Mouse (Mus musculus) hindbrain, embryonic 12.5 days (tissue): Measurements from ENCODE around the gene Cdh24. TPM values are rescaled to one million over a fixed set of nuclear protein-coding genes. Genes with fewer than 3 reads are reported as not detected.

ENCODE experiments used
- ATAC-seq: fragments of 200-750 bp; cut with Nextera tagmentation; 2 replicates; pipeline ENCODE4 v1.8.0; 2017; ENCODE audit warnings: moderate TSS enrichment; ENCODE audit not compliant: low FRiP score
- H3K27ac ChIP-seq: fragments of 300-500 bp; sonication (generic); 2 replicates; pipeline ENCODE4 v1.5.1; 2016; ENCODE audit warnings: mild to moderate bottlenecking
- H3K27me3 ChIP-seq: fragments of 300-500 bp; sonication (generic); 2 replicates; pipeline ENCODE4 v1.6.1; 2016; ENCODE audit warnings: mild to moderate bottlenecking
- H3K36me3 ChIP-seq: fragments of 300-500 bp; sonication (generic); 2 replicates; pipeline ENCODE4 v1.6.1; 2016; ENCODE audit warnings: mild to moderate bottlenecking
- H3K4me1 ChIP-seq: fragments of 300-500 bp; sonication (generic); 2 replicates; pipeline ENCODE4 v1.6.1; 2016
- H3K4me2 ChIP-seq: fragments of 300-500 bp; sonication (generic); replicated peaks from 2 replicates; pipeline ENCODE4 v1.6.1; 2016; ENCODE audit warnings: mild to moderate bottlenecking
- H3K4me3 ChIP-seq: fragments of 300-500 bp; sonication (generic); 2 replicates; pipeline ENCODE4 v1.5.1; 2016; ENCODE audit warnings: mild to moderate bottlenecking
- H3K9ac ChIP-seq: fragments of 300-500 bp; sonication (generic); 2 replicates; pipeline ENCODE4 v1.6.1; 2016; ENCODE audit warnings: mild to moderate bottlenecking, moderate library complexity
- H3K9me3 ChIP-seq: fragments of 300-500 bp; sonication (generic); replicated peaks from 2 replicates; pipeline ENCODE4 v1.6.1; 2016; ENCODE audit warnings: mild to moderate bottlenecking
- WGBS: fragments of 180-500 bp; shearing (Covaris S2); methylation state at CpG from one replicate; pipeline ENCODE4 v1.1.7; 2016; 5-methylcytosine and 5-hydroxymethylcytosine counted together
- polyA plus RNA-seq: library from polyadenylated mRNA; unstranded; fragments of >200 nt; fragmentation: Nextera tagmentation; extraction: Ambion mirVana; gene quantifications from 2 replicates; pipeline ENCODE4 v1.2.1, GENCODE M21; 2016

The Cdh24 gene
- polyA plus RNA-seq, 1 experiment from 2014 or later = 10.3 TPM

DNA sequence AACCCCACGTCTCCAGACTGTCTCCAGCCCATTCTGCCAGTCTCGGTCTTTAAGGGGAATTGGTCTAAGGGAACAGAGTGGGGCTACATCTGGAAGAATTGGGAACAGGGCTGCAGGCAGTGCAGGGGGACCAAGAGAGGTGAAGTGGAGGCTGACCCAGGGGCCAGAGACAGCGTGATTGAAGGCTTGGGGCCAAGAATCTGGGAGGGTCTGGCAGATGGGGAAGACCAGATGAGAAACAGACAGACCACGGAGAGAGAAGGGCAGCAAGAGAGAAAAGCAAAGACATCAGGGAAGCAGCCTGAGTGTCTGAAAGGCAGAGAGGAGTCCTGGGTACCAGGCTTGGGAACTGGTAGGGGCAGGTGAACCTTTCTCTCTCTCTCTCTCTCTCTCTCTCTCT lies 1.0 kb downstream of the Cdh24 start:
- H3K4me1 ChIP-seq = peaks cover 18% of the 10 kb centered on the region
- no peak for ATAC-seq
- H3K4me2 ChIP-seq = peak overlapping the region; percentile 87
- 10% methylated on average over 4 of the region's 4 CpGs for WGBS
- no peaks in the 10 kb centered on the region for H3K27me3 ChIP-seq
- H3K36me3 ChIP-seq = peaks cover 62% of the 10 kb centered on the region
- peak overlapping the region; percentile 91 for H3K9ac ChIP-seq
- H3K4me3 ChIP-seq = peak overlapping the region; percentile 70
- no peaks in the 10 kb centered on the region for H3K9me3 ChIP-seq
- peak overlapping the region; percentile 26; the same call in 1 of the 2 replicates for H3K27ac ChIP-seq

DNA sequence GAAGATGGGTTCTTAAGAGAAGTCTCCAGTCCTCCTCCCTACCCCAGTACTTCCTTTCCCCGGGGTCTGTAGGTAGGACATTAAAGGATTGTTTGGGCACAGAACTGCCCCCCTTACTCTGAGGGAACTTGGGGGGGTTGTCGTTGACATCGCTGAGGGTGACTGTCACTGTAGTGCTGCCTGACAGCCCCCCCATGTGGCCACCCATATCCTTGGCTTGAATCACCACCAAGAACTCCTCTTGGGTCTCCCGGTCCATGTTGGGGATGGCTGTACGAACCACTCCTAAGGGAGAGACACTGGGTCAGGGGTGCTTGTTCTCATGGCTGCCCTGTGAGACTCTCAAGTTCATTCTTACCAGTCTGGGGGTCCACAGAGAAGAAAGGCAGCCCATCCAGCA lies 3.0 kb downstream of the Cdh24 start:
- no peak for ATAC-seq
- H3K36me3 ChIP-seq = peaks cover 48% of the 10 kb centered on the region
- H3K4me3 ChIP-seq = no peak overlapping the region
- peaks cover 18% of the 10 kb centered on the region for H3K4me1 ChIP-seq
- H3K9me3 ChIP-seq = no peaks in the 10 kb centered on the region
- WGBS = 83% methylated on average over 5 of the region's 5 CpGs
- no peaks in the 10 kb centered on the region for H3K27me3 ChIP-seq
- H3K9ac ChIP-seq = no peak overlapping the region; the same call in 1 of the 2 replicates
- no peak overlapping the region for H3K27ac ChIP-seq
- no peak overlapping the region for H3K4me2 ChIP-seq

DNA sequence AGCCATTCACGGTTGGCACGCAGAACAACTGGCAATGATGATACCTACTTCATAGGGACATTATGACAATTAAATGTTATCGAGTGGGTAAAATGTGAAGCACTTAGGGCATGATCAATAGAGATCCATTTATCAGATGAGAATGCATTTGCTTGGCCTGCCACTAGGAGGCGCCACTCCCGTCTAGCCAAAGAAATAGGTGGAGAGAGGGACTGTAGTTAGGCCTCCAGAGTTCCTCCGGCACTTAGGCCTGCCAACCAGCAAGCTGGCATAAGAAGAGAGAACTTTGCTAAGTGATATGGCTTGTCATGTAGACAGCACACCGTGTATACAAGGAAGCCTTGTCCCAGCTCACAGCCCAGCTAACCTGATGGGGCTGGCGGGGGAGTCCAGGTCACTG lies 4.2 kb downstream of the Cdh24 start:
- WGBS = 48% methylated on average over 8 of the region's 8 CpGs
- peaks cover 18% of the 10 kb centered on the region for H3K4me1 ChIP-seq

DNA sequence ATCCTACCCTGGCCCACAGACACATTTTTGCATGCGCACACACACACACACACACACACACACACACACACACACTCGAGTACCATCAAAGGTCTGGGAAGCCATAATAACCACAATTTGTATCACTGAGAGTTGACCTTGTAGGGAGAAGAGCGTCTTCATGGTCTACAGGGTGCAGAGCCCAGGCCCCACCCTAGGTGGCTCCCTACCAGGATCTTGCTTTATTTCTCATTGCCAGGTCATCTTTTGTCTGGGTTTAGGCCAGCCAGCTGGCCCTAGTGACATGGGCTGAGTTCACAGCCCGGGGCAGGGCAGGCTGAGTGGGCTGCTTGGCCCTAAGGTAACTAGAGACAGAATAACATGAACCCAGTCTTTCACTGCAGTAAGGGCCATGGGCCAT lies 7.0 kb downstream of the Cdh24 start:
- 73% methylated on average over 4 of the region's 4 CpGs for whole genome bisulfite sequencing
- Histone ChIP-seq H3K27me3 (no peaks in the 10 kb centered on the region), H3K9ac (no peak overlapping the region), H3K36me3 (peaks cover 63% of the 10 kb centered on the region), H3K4me3 (no peak overlapping the region), H3K9me3 (no peaks in the 10 kb centered on the region), H3K27ac (no peak overlapping the region), H3K4me2 (no peak overlapping the region), H3K4me1 (peaks cover 11% of the 10 kb centered on the region)
- no peak for ATAC-seq

More for the DNA sequence above, 4.2 kb downstream of the Cdh24 start:
- H3K9ac ChIP-seq = no peak overlapping the region
- peaks cover 49% of the 10 kb centered on the region for H3K36me3 ChIP-seq
- no peak overlapping the region for H3K27ac ChIP-seq
- no peaks in the 10 kb centered on the region for H3K27me3 ChIP-seq
- no peak overlapping the region for H3K4me2 ChIP-seq
- no peak overlapping the region for H3K4me3 ChIP-seq
- ATAC-seq = no peak
- no peaks in the 10 kb centered on the region for H3K9me3 ChIP-seq

DNA sequence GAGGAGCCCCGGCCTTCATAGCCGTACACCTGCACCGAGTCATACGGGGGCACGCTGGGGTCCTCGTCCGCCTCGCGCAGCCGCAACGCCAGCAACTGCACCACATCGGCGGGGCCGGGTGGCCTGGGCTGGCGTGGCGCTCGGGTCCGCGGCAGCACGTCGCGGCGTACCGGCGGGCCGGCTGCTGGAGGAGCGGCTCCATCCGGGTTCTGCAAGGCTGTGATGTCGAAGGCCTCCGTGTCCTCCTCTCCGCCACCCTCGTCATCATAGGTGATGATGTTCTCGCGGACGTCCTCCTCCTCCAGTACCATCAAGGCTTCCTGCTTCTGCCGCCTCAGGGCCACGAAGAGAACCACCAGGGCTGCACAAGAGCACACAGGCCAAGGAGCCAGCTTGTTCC lies 8.9 kb downstream of the Cdh24 start:
- no peak overlapping the region for H3K9ac ChIP-seq
- no peak overlapping the region for H3K27ac ChIP-seq

DNA sequence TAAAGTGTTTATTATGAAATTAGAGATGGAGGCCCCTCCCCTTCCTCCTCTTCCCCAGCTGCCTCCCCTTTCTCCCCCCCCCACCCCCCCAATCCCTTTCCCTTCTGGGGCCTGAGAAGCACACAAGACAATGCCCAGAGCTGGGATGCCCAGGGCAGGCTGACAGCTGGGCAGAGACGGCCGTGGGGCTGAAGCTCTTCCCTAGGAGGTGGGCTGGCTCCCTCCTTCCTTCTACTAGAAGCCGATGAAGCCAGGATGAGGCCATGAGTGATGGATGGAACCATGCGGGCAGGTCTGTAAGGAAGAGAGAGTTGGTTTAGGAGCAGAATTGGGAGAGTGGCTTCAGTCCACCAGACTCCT lies 9.9 kb downstream of the Cdh24 start:
- Histone ChIP-seq H3K9me3 (no peaks in the 10 kb centered on the region), H3K4me1 (peaks cover 7% of the 10 kb centered on the region), H3K36me3 (peaks cover 41% of the 10 kb centered on the region), H3K4me2 (no peak overlapping the region), H3K4me3 (no peak overlapping the region), H3K27me3 (no peaks in the 10 kb centered on the region), H3K27ac (peak overlapping the region; percentile 71), H3K9ac (0 out of 2 replicates have a peak overlapping the region, but pooled peaks have one; percentile 2)
- WGBS = 46% methylated on average over 4 of the region's 4 CpGs
- peak; percentile 53; the same call in 1 of the 2 replicates for ATAC-seq

More for the DNA sequence above, 8.9 kb downstream of the Cdh24 start:
- ATAC-seq = no peak
- Histone ChIP-seq H3K4me1 (peaks cover 7% of the 10 kb centered on the region), H3K36me3 (peaks cover 52% of the 10 kb centered on the region), H3K27me3 (no peaks in the 10 kb centered on the region), H3K4me2 (no peak overlapping the region), H3K9me3 (no peaks in the 10 kb centered on the region), H3K4me3 (no peak overlapping the region)
- 93% methylated on average over 37 of the region's 37 CpGs for WGBS

DNA sequence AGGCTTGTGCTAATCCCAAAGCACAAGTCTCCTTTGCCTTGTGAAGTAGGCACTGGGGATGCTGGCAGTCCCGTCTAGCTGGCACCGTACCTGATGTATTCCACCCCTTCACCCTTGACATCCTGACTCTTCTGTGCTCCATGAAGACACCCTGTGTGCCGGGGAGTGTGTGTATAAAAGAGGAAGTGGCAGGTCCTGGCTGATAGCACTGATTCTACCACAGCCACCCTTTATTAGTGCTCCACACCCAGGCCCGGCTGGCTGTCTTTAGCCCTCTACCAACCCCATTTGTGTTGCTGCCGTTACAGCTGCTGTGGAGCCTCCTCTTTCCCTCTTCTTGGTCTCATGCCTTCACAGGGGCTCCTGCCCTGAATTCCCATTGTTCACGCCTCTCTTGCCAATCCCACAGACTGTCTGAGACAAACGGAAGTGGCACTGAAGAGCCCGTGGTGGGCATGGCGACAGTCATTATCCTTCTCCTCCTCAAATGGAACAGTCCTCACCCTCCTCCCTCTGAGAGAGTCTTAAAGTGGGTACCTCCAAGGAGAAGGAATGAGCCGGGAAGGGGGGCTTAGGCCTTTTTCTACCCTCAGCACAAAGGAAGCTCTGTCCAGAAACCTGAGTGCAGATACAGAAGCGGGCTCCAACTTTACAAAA lies 10.5 kb downstream of the Cdh24 start:
- peaks cover 7% of the 10 kb centered on the region for H3K4me1 ChIP-seq
- H3K36me3 ChIP-seq = peaks cover 36% of the 10 kb centered on the region
- H3K9me3 ChIP-seq = no peaks in the 10 kb centered on the region
- peak; percentile 36; the same call in 1 of the 2 replicates for ATAC-seq
- no peak overlapping the region for H3K4me2 ChIP-seq
- peak overlapping the region; percentile 71 for H3K27ac ChIP-seq
- H3K27me3 ChIP-seq = no peaks in the 10 kb centered on the region
- H3K4me3 ChIP-seq = no peak overlapping the region
- 86% methylated on average over 11 of the region's 11 CpGs for WGBS
- H3K9ac ChIP-seq = 0 out of 2 replicates have a peak overlapping the region, but pooled peaks have one; percentile 3

DNA sequence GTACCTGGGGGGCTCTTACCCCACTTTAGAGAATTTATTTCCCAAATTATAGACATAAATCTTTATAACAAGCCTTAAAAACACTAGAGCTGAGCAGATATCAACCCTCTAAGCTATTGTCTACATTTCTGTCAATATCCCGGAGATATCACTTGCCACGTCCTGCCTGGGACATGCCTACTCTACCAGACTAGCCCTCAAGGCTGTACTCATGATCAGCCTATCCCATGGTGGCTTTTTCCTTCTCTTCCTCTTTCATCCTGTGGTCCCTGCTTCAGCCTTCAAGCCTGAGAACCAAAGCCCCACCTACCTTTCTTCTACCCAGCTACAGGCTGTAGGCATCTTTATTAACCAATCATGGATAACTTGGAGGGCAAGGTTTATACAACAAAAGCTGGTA lies 11.4 kb downstream of the Cdh24 start:
- Histone ChIP-seq H3K36me3 (peaks cover 34% of the 10 kb centered on the region), H3K9ac (no peak overlapping the region), H3K4me3 (no peak overlapping the region), H3K9me3 (no peaks in the 10 kb centered on the region), H3K27ac (no peak overlapping the region), H3K27me3 (no peaks in the 10 kb centered on the region), H3K4me2 (no peak overlapping the region), H3K4me1 (peaks cover 7% of the 10 kb centered on the region)
- 94% methylated on average over 2 of the region's 2 CpGs for WGBS
- ATAC-seq = no peak

DNA sequence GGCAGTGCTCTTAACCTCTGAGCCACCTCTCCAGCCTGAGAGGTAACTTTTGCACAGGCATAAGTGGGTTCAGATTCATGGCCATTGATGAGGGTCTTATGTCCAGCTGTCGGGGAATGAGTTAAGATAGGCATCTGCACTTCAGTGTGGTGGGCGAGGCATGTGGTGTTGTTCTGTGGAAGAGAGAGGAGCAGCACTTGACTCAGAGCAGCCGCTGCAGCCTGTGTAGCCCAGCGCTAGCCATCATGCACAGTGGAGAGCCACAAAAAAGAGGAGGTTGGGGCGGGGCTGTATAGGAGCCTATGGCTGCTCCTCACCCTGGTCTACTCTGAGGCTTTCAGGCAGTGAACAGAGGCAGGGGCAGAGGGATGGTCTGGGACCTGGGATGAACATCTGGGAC lies 13.1 kb downstream of the Cdh24 start:
- H3K9ac ChIP-seq = no peak overlapping the region
- H3K27me3 ChIP-seq = no peaks in the 10 kb centered on the region
- H3K9me3 ChIP-seq = no peaks in the 10 kb centered on the region
- peaks cover 27% of the 10 kb centered on the region for H3K36me3 ChIP-seq
- no peak overlapping the region for H3K4me3 ChIP-seq
- WGBS = 67% methylated on average over 5 of the region's 5 CpGs
- no peak overlapping the region for H3K4me2 ChIP-seq
- no peak overlapping the region for H3K27ac ChIP-seq
- no peak for ATAC-seq
- peaks cover 7% of the 10 kb centered on the region for H3K4me1 ChIP-seq

DNA sequence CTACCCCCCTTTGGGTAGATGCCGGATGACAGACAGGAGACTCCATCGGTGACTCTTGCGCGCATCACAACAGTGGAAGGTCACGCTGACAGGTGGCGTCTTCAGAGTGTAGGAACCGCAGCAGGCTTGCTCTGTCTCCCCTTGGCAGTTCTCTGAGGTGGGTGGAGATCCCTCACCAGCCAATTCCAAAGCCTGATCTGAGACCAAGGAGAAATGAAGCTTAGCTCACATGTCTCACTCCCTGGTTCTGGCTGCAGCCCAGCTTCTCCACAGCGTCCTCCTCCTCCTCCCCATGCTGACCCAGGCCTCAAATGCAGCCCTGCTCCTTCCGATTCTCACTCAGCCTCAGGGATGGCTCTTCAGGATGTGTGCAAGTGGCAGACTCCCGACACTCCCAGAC lies 16.2 kb downstream of the Cdh24 start:
- Histone ChIP-seq H3K27me3 (no peaks in the 10 kb centered on the region), H3K36me3 (no peaks in the 10 kb centered on the region), H3K4me1 (no peaks in the 10 kb centered on the region), H3K9me3 (no peaks in the 10 kb centered on the region), H3K4me3 (no peak overlapping the region), H3K9ac (no peak overlapping the region), H3K4me2 (no peak overlapping the region), H3K27ac (no peak overlapping the region)
- WGBS = 68% methylated on average over 10 of the region's 10 CpGs
- no peak for ATAC-seq

DNA sequence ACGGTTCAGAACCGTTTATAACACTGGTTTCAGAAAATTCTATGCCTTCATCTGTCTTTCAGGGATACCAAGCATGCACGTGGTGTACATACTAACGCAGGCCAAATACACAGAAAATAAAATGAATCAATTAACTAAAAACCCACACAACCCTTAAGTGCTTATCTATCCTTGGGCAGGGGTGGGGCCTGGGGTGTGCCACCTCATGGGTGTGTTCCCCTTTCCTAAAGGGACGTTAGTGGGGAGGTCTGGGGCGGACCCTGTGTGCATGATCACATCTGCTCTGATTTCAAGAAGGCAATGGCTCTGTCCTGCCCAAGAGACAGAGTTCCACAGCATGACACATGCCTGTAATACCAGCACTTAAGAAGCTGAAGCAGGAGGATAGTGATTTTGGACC lies 17.8 kb downstream of the Cdh24 start:
- Histone ChIP-seq H3K36me3 (no peaks in the 10 kb centered on the region), H3K27ac (no peak overlapping the region), H3K9me3 (no peaks in the 10 kb centered on the region), H3K27me3 (no peaks in the 10 kb centered on the region), H3K9ac (no peak overlapping the region), H3K4me2 (no peak overlapping the region), H3K4me1 (no peaks in the 10 kb centered on the region), H3K4me3 (no peak overlapping the region)
- no peak for ATAC-seq
- WGBS = 86% methylated on average over 6 of the region's 6 CpGs

DNA sequence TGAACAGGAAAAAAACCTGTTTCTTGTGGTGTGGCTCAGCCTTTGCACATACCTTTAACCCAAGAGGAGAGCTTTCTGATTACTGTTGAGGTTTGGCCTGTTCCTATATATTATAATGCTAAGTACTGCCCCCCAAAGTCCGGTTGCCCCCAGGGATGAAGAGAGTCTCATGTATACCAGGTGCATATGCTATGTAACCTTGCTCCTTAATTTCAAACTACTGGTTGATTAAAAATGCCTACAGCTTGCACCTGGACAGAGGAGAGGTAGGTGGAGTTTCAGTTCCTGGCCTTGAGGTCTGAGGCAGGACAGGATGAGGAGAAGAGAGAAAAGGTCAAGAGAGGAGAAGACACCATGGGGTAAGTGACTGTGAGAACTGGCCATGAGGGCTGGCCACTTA lies 20.0 kb downstream of the Cdh24 start, which contains the start of gene Psmb11:
Gene Psmb11, plus strand, starts transcription at position 301 of the 400 bp plus-strand sequence.
- Histone ChIP-seq H3K9ac (no peak within 1 kb of the TSS), H3K27me3 (no peaks in the 10 kb centered on the region), H3K4me1 (peaks cover 9% of the 10 kb centered on the region), H3K36me3 (peaks cover 5% of the 10 kb centered on the region; the same call in 1 of the 2 replicates), H3K4me3 (no peak within 1 kb of the TSS), H3K4me2 (no peak within 1 kb of the TSS), H3K9me3 (no peaks in the 10 kb centered on the region), H3K27ac (no peak within 1 kb of the TSS)
- 94% methylated on average over 1 of the region's 1 CpGs for WGBS
- no peak for ATAC-seq

DNA sequence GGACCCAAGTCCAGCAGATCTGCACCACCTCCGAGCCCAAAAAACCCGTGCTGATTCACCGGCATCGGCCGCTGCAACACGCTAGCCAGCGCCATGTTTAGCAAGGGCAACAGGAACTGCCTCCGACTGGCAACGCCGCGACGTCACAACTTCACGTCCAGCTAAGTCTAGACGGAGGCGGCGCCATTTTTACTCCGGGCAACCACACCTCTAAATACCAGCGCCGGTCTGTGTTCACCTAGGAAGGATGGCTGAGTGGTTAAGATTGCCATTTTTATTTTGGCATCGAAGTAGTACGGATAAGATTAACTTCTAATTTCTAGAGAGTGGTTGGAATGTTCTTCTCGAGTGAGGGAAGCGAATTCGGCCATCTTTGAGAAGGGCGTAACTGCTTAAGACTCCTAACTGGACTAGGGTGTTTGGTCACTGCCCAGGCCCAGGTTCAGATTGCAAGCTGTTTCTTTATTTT lies 23.2 kb downstream of the Cdh24 start, which contains the start of gene Psmb5:
Gene Psmb5, minus strand, starts transcription at position 126 of the 469 bp plus-strand sequence.
- Histone ChIP-seq H3K4me1 (peaks cover 9% of the 10 kb centered on the region), H3K9me3 (no peaks in the 10 kb centered on the region), H3K27ac (peak within 1 kb of the TSS; percentile 71), H3K4me2 (peak within 1 kb of the TSS; percentile 75), H3K4me3 (peak within 1 kb of the TSS; percentile 88), H3K36me3 (peaks cover 27% of the 10 kb centered on the region), H3K9ac (peak within 1 kb of the TSS; percentile 92), H3K27me3 (no peaks in the 10 kb centered on the region)
- under 1% methylated on average over 25 of the region's 25 CpGs for whole genome bisulfite sequencing
- ATAC-seq = peak; percentile 90
